Mouse (Mus musculus): Measurements from ENCODE around the gene Cypt12.

Cypt12 gene

GRCm38 (mm10) chr3:17948299-17948698 lies at the start of gene Cypt12:
Gene Cypt12 (plus strand): TSS chr3:17948410.
- DNase-seq (ENCODE audit: low read depth) = no peak

GRCm38 (mm10) chr3:17913796-17914195 lies 34.4 kb upstream of the Cypt12 start:
- no peak for DNase-seq (ENCODE audit: low read depth)

- DNase-seq (ENCODE audit: low read depth) = no peak
Observed at GRCm38 (mm10) chr3:17940206-17940605, 8.0 kb upstream of the Cypt12 start.

Measured in 416B (cell line).